Mouse (Mus musculus): ENCODE results near the gene Ice1. TPM values are rescaled to one million over a fixed set of nuclear protein-coding genes. Genes with fewer than 3 reads are reported as not detected.

The Ice1 gene
- polyA plus RNA-seq, 1 experiment from 2014 or later: 40.2 TPM

- DNase-seq (ENCODE audit: low read depth, low spot score) (no peak), ATAC-seq (no peak)
- in situ Hi-C loops (cut with MboI; ENCODE audit: low pct_unique_long_range_greater_than_20kb): loop anchor here (25.0 kb wide), 1 partner anchor 1053 kb away; the partner anchor contains the start of genes Nsun2 and Tent4a
- H3K27me3 ChIP-seq: no peaks in the 10 kb centered on the region
- ChIA-PET CTCF (no interaction called here), POLR2A (no interaction called here)
- TF ChIP-seq CTCF (IDR thresholded peaks at IDR 0.05): no peak
These were observed 47.1 kb downstream of the Ice1 start for GRCm38 (mm10) chr13:70590248-70590762.

DNA sequence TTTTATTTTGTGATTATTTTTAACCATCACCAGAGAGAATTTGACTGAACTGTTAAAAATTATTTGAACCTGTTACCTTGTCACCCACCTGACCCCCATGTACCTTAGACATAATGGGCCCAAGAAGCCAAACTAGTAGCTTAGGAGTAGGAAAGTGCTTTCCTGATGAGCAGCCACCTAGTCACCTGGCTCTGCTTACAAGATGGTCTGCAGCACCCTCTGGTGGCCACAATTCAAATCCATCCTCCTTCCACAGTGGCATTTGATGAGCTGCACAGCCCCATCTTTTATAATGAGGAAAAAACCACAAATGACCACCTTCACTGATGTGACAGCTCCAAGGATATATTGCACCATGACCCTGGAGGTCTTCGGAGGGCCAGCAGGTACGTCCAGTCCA is 50.5 kb downstream of the Ice1 start:
- peak; percentile 61 for ATAC-seq
- ChIA-PET POLR2A (no interaction called here), CTCF (interaction anchor here (0.6 to 2.0 kb wide), 7 partner anchors 9 to 899 kb away, joined by 3 to 13 read pairs (median 3); no protein-coding TSS in a partner anchor)
- DNase-seq (ENCODE audit: low read depth, low spot score): no peak
- in situ Hi-C loops (cut with MboI; ENCODE audit: low pct_unique_long_range_greater_than_20kb): loop anchor here (5.0 to 25.0 kb wide), 2 partner anchors 895 to 1050 kb away; partner anchors contain the start of genes Nsun2 and Tent4a
- peak; percentile 84 for TF ChIP-seq CTCF (IDR thresholded peaks at IDR 0.05)
- no peaks in the 10 kb centered on the region for H3K27me3 ChIP-seq

- DNase-seq (ENCODE audit: low read depth, low spot score) (no peak), ATAC-seq (no peak)
- H3K27me3 ChIP-seq: no peaks in the 10 kb centered on the region
- ChIA-PET POLR2A (no interaction called here), CTCF (interaction anchor here (1.4 kb wide), 2 partner anchors 9 to 12 kb away, joined by 3 to 4 read pairs; no protein-coding TSS in a partner anchor)
- in situ Hi-C loops (cut with MboI; ENCODE audit: low pct_unique_long_range_greater_than_20kb): loop anchor here (25.0 kb wide), 1 partner anchor 1045 kb away; the partner anchor contains the start of genes Nsun2 and Tent4a
- peak; percentile 90 for TF ChIP-seq CTCF (IDR thresholded peaks at IDR 0.05)
These were observed 54.9 kb downstream of the Ice1 start for GRCm38 (mm10) chr13:70582517-70582916.

DNA sequence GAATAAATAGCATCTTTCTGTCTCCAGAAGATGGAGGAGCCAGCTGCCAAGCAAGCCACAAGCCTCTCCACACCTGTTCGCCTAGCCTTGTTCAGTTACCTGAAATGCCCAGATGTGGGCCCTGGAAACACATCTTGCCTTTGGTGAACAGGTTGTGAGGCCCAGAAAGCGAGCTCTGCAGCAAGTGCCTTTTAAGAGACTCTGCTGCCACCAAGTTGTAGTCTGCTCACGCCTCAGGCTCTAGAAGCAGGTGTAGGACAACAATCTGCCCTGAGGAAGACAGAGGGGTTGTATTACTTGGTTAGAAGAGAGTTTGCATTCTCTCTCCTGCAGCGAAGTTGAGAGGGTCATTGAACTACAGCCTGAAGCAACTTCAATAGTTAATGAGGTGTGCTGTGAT is 55.9 kb downstream of the Ice1 start:
- H3K27me3 ChIP-seq: no peaks in the 10 kb centered on the region
- ATAC-seq (no peak), DNase-seq (ENCODE audit: low read depth, low spot score) (no peak)
- ChIA-PET POLR2A (no interaction called here), CTCF (interaction anchor here (1.4 kb wide), 1 partner anchor 11 kb away, joined by 3 read pairs; no protein-coding TSS in a partner anchor)
- TF ChIP-seq CTCF (IDR thresholded peaks at IDR 0.05): no peak
- in situ Hi-C loops (cut with MboI; ENCODE audit: low pct_unique_long_range_greater_than_20kb): loop anchor here (25.0 kb wide), 1 partner anchor 1044 kb away; the partner anchor contains the start of genes Nsun2 and Tent4a

DNA sequence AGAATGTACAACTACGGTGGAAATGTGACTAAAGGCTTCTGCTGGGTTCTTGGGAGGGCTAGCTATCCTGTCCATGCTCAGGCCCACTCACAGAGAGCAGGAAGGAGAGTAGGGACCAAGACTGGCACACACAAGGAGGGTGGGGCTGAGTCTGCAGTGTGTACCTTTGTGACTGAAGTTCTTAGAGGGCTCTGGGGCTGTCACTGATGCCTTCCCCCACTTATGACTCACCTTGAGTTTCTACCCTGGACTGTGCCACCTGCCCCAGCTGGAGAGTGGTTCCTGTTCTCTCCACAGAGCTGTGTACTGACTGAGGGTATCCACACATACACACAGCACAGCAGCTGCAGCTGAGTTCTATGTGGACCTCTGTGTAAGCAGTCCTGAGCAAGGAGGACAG is 63.2 kb downstream of the Ice1 start:
- ATAC-seq (no peak), DNase-seq (ENCODE audit: low read depth, low spot score) (no peak)
- TF ChIP-seq CTCF (IDR thresholded peaks at IDR 0.05): no peak
- in situ Hi-C loops (cut with MboI; ENCODE audit: low pct_unique_long_range_greater_than_20kb): no loop called here
- no peaks in the 10 kb centered on the region for H3K27me3 ChIP-seq
- ChIA-PET CTCF (interaction anchor here (1.6 kb wide), 1 partner anchor 878 kb away, joined by 5 read pairs; no protein-coding TSS in a partner anchor), POLR2A (no interaction called here)

DNA sequence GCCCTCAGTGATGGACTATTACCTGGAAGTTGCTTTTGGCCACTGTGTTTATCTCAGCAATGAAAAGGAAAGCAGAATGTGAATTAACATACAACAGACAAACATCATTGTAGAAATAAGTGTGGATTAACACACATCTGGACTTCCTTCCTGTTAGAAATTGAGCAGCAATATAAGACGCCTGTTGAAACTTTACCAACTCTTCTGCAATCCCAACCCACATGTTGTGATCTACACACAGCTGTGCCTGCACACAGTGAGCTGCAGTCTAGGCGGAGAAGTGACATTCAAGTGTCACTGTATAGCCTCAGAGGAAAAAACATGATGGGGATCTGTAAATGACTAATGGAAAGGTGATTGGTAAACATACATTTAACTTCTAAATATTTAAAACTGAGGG is 69.5 kb downstream of the Ice1 start:
- no peak for TF ChIP-seq CTCF (IDR thresholded peaks at IDR 0.05)
- in situ Hi-C loops (cut with MboI; ENCODE audit: low pct_unique_long_range_greater_than_20kb): no loop called here
- no peaks in the 10 kb centered on the region for H3K27me3 ChIP-seq
- no peak for ATAC-seq
- no peak for DNase-seq (ENCODE audit: low read depth, low spot score)
- ChIA-PET POLR2A (no interaction called here), CTCF (no interaction called here)

GRCm38 (mm10) chr13:70553456-70553855 is 84.0 kb downstream of the Ice1 start:
- in situ Hi-C loops (cut with MboI; ENCODE audit: low pct_unique_long_range_greater_than_20kb): no loop called here
- no peak for TF ChIP-seq CTCF (IDR thresholded peaks at IDR 0.05)
- ATAC-seq (no peak), DNase-seq (ENCODE audit: low read depth, low spot score) (no peak)
- ChIA-PET POLR2A (interaction anchor here (0.7 kb wide), 1 partner anchor 322 kb away, joined by 4 read pairs; no protein-coding TSS in a partner anchor), CTCF (no interaction called here)
- no peaks in the 10 kb centered on the region for H3K27me3 ChIP-seq

GRCm38 (mm10) chr13:70547457-70547856 is 90.0 kb downstream of the Ice1 start:
- POLR2A ChIA-PET: no interaction called here
- CTCF ChIA-PET: no interaction called here
- no peak for DNase-seq (ENCODE audit: low read depth, low spot score)
- in situ Hi-C loops (cut with MboI; ENCODE audit: low pct_unique_long_range_greater_than_20kb): loop anchor here (10.0 kb wide), 1 partner anchor 333 kb away; no protein-coding TSS in a partner anchor
- no peaks in the 10 kb centered on the region for H3K27me3 ChIP-seq
- TF ChIP-seq CTCF (IDR thresholded peaks at IDR 0.05): no peak
- no peak for ATAC-seq

DNA sequence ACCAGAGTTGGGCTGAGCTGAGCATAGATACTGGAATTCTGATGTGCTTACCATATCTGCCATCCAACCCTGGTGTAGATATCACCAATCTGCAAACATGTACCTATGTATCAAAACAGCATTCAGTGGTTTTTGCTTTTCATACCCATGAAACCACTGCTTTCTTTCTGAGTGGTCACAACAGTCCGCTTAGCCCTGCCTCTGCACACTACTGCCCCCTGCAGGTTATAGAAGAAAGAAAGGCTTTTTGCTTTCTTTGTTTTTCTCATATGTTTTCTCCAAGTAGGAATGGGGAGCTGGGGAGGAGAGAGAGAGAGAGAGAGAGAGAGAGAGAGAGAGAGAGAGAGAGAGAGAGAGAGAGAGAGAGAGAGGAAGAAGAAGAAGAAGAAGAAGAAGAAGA is 92.2 kb downstream of the Ice1 start:
- no peak for DNase-seq (ENCODE audit: low read depth, low spot score)
- peak; percentile 59 for TF ChIP-seq CTCF (IDR thresholded peaks at IDR 0.05)

GRCm38 (mm10) chr13:70539842-70540241 is 97.6 kb downstream of the Ice1 start:
- in situ Hi-C loops (cut with MboI; ENCODE audit: low pct_unique_long_range_greater_than_20kb): loop anchor here (5.0 to 10.0 kb wide), 2 partner anchors 88 to 325 kb away; no protein-coding TSS in a partner anchor
- POLR2A ChIA-PET: interaction anchor here (2.0 kb wide), 1 partner anchor 85 kb away, joined by 5 read pairs; no protein-coding TSS in a partner anchor

More for the DNA sequence above, 92.2 kb downstream of the Ice1 start:
- no peak for ATAC-seq
- POLR2A ChIA-PET: interaction anchor here (0.6 kb wide), 1 partner anchor 804 kb away, joined by 3 read pairs; no protein-coding TSS in a partner anchor
- in situ Hi-C loops (cut with MboI; ENCODE audit: low pct_unique_long_range_greater_than_20kb): loop anchor here (10.0 kb wide), 1 partner anchor 330 kb away; no protein-coding TSS in a partner anchor
- H3K27me3 ChIP-seq: no peaks in the 10 kb centered on the region
- CTCF ChIA-PET: interaction anchor here (0.6 to 1.3 kb wide), 10 partner anchors 11 to 783 kb away, joined by 3 to 5 read pairs (median 4); no protein-coding TSS in a partner anchor

GRCm38 (mm10) chr13:70533412-70533811 is 104.0 kb downstream of the Ice1 start:
- POLR2A ChIA-PET: no interaction called here
- H3K27me3 ChIP-seq: no peaks in the 10 kb centered on the region
- DNase-seq (ENCODE audit: low read depth, low spot score): no peak
- no peak for ATAC-seq
- in situ Hi-C loops (cut with MboI; ENCODE audit: low pct_unique_long_range_greater_than_20kb): no loop called here
- CTCF ChIA-PET: interaction anchor here (1.0 to 1.2 kb wide), 2 partner anchors 12 to 16 kb away, joined by 3 to 5 read pairs; no protein-coding TSS in a partner anchor
- no peak for TF ChIP-seq CTCF (IDR thresholded peaks at IDR 0.05)

More at GRCm38 (mm10) chr13:70539842-70540241, 97.6 kb downstream of the Ice1 start:
- CTCF ChIA-PET: interaction anchor here (1.0 to 1.4 kb wide), 3 partner anchors 22 to 85 kb away, joined by 3 to 4 read pairs (median 3); no protein-coding TSS in a partner anchor
- ATAC-seq: peak; percentile 92
- TF ChIP-seq CTCF (IDR thresholded peaks at IDR 0.05): no peak
- H3K27me3 ChIP-seq: no peaks in the 10 kb centered on the region
- peak; percentile 70 for DNase-seq (ENCODE audit: low read depth, low spot score)

Measured in Patski (cell line).